Mouse (Mus musculus) heart, embryonic 11.5 days (tissue): ENCODE data around the gene Adprhl1. TPM values are rescaled to one million over a fixed set of nuclear protein-coding genes. Genes with fewer than 3 reads are reported as not detected.

Experiments
- ATAC-seq: fragments of 200-750 bp; cut with Nextera tagmentation; replicated peaks from 2 replicates; pipeline ENCODE4 v1.8.0; 2017; ENCODE audit warnings: moderate library complexity; ENCODE audit not compliant: insufficient number of reproducible peaks, low FRiP score, low TSS enrichment
- H3K27ac ChIP-seq: fragments of 300-500 bp; sonication (generic); 2 replicates; pipeline ENCODE4 v1.5.1; 2014; ENCODE audit warnings: mild to moderate bottlenecking, low read depth, low read length
- H3K27me3 ChIP-seq: fragments of 300-500 bp; sonication (generic); 2 replicates; pipeline ENCODE4 v1.6.1; 2014; ENCODE audit warnings: mild to moderate bottlenecking, low read length, mixed read lengths; ENCODE audit not compliant: control insufficient read depth, insufficient read depth
- H3K36me3 ChIP-seq: fragments of 300-500 bp; sonication (generic); 2 replicates; pipeline ENCODE4 v1.6.1; 2014; ENCODE audit warnings: mild to moderate bottlenecking, low read length, moderate library complexity, mixed read lengths; ENCODE audit not compliant: control insufficient read depth, insufficient read depth
- H3K4me1 ChIP-seq: fragments of 300-500 bp; sonication (generic); 2 replicates; pipeline ENCODE4 v1.6.1; 2014; ENCODE audit warnings: low read length; ENCODE audit not compliant: control insufficient read depth, insufficient read depth
- H3K4me2 ChIP-seq: fragments of 300-500 bp; sonication (generic); 2 replicates; pipeline ENCODE4 v1.6.1; 2014; ENCODE audit warnings: mild to moderate bottlenecking, moderate library complexity
- H3K4me3 ChIP-seq: fragments of 300-500 bp; sonication (generic); 2 replicates; pipeline ENCODE4 v1.5.1; 2014; ENCODE audit warnings: low read depth, low read length
- H3K9ac ChIP-seq: fragments of 300-500 bp; sonication (generic); 2 replicates; pipeline ENCODE4 v1.6.1; 2014; ENCODE audit warnings: mild to moderate bottlenecking, low read depth, low read length, moderate library complexity
- H3K9me3 ChIP-seq: fragments of 300-500 bp; sonication (generic); replicated peaks from 2 replicates; pipeline ENCODE4 v1.6.1; 2016; ENCODE audit warnings: low read length; ENCODE audit not compliant: control insufficient read depth
- WGBS: fragments of 180-500 bp; shearing (Covaris S2); extraction: QIAGEN DNeasy Blood & Tissue Kit; methylation state at CpG from one replicate; pipeline ENCODE4 v1.1.7; 2014; ENCODE audit not compliant: insufficient replicate concordance; 5-methylcytosine and 5-hydroxymethylcytosine counted together
- polyA plus RNA-seq: library from polyadenylated mRNA; unstranded; fragments of >200 nt; fragmentation: Nextera tagmentation; extraction: Ambion mirVana; gene quantifications from 2 replicates; pipeline ENCODE4 v1.2.1, GENCODE M21; 2014

Adprhl1 gene
- polyA plus RNA-seq, 1 experiment from 2014 or later, result 132 TPM

- H3K36me3 ChIP-seq, result peaks cover 16% of the 10 kb centered on the region
- H3K4me1 ChIP-seq, result peaks cover 26% of the 10 kb centered on the region
- H3K4me2 ChIP-seq, result no peak overlapping the region
- peak overlapping the region; percentile 84 for H3K27ac ChIP-seq
- H3K9ac ChIP-seq, result peak overlapping the region; percentile 49
- 56% methylated on average over 10 of the region's 10 CpGs for WGBS
- H3K27me3 ChIP-seq, result no peaks in the 10 kb centered on the region
- no peak overlapping the region for H3K4me3 ChIP-seq
- ATAC-seq, result peak; percentile 72
- H3K9me3 ChIP-seq, result no peaks in the 10 kb centered on the region
These were observed 10.7 kb downstream of the Adprhl1 start for GRCm38 (mm10) chr8:13242985-13243870.

GRCm38 (mm10) chr8:13240691-13241090, 13.3 kb downstream of the Adprhl1 start:
- H3K9ac ChIP-seq, result no peak overlapping the region
- WGBS, result 83% methylated on average over 7 of the region's 7 CpGs

GRCm38 (mm10) chr8:13240055-13240454, 13.9 kb downstream of the Adprhl1 start:
- Histone ChIP-seq H3K9ac (no peak overlapping the region), H3K4me3 (no peak overlapping the region), H3K36me3 (peaks cover 13% of the 10 kb centered on the region; the same call in 1 of the 2 replicates), H3K27me3 (no peaks in the 10 kb centered on the region), H3K4me1 (peaks cover 20% of the 10 kb centered on the region), H3K9me3 (no peaks in the 10 kb centered on the region), H3K27ac (no peak overlapping the region), H3K4me2 (no peak overlapping the region)
- 87% methylated on average over 9 of the region's 9 CpGs for WGBS
- no peak for ATAC-seq

More at GRCm38 (mm10) chr8:13240691-13241090, 13.3 kb downstream of the Adprhl1 start:
- peaks cover 26% of the 10 kb centered on the region for H3K4me1 ChIP-seq
- peaks cover 10% of the 10 kb centered on the region; the same call in 1 of the 2 replicates for H3K36me3 ChIP-seq
- ATAC-seq, result no peak
- no peak overlapping the region for H3K27ac ChIP-seq
- no peaks in the 10 kb centered on the region for H3K9me3 ChIP-seq
- H3K4me3 ChIP-seq, result no peak overlapping the region
- H3K27me3 ChIP-seq, result no peaks in the 10 kb centered on the region
- H3K4me2 ChIP-seq, result no peak overlapping the region

GRCm38 (mm10) chr8:13234803-13235202, 19.2 kb downstream of the Adprhl1 start:
- 85% methylated on average over 13 of the region's 13 CpGs for WGBS
- H3K27ac ChIP-seq, result no peak overlapping the region
- H3K9ac ChIP-seq, result no peak overlapping the region
- no peak overlapping the region for H3K4me3 ChIP-seq
- H3K4me2 ChIP-seq, result no peak overlapping the region
- ATAC-seq, result no peak
- peaks cover 7% of the 10 kb centered on the region for H3K4me1 ChIP-seq
- H3K9me3 ChIP-seq, result no peaks in the 10 kb centered on the region
- H3K36me3 ChIP-seq, result peaks cover 4% of the 10 kb centered on the region; the same call in 1 of the 2 replicates
- no peaks in the 10 kb centered on the region for H3K27me3 ChIP-seq

- Histone ChIP-seq H3K4me3 (no peak overlapping the region), H3K27ac (no peak overlapping the region), H3K9me3 (no peaks in the 10 kb centered on the region), H3K27me3 (no peaks in the 10 kb centered on the region; the same call in 1 of the 2 replicates), H3K4me1 (peaks cover 29% of the 10 kb centered on the region), H3K36me3 (peaks cover 3% of the 10 kb centered on the region; the same call in 1 of the 2 replicates), H3K9ac (no peak overlapping the region; the same call in 1 of the 2 replicates), H3K4me2 (no peak overlapping the region)
- ATAC-seq, result no peak
- WGBS, result 53% methylated on average over 4 of the region's 4 CpGs
These were observed 23.5 kb downstream of the Adprhl1 start for GRCm38 (mm10) chr8:13230471-13230870.

- Histone ChIP-seq H3K27me3 (no peaks in the 10 kb centered on the region; the same call in 1 of the 2 replicates), H3K4me2 (no peak overlapping the region), H3K9ac (no peak overlapping the region), H3K4me3 (no peak overlapping the region), H3K36me3 (no peaks in the 10 kb centered on the region; the same call in 1 of the 2 replicates), H3K27ac (peak overlapping the region; percentile 11), H3K4me1 (peaks cover 29% of the 10 kb centered on the region), H3K9me3 (no peaks in the 10 kb centered on the region)
- WGBS, result 72% methylated on average over 12 of the region's 12 CpGs
- ATAC-seq, result no peak
These were observed 24.2 kb downstream of the Adprhl1 start for GRCm38 (mm10) chr8:13229802-13230201.

- Histone ChIP-seq H3K4me3 (no peak overlapping the region), H3K9me3 (no peaks in the 10 kb centered on the region), H3K4me1 (peaks cover 29% of the 10 kb centered on the region), H3K4me2 (no peak overlapping the region), H3K36me3 (no peaks in the 10 kb centered on the region; the same call in 1 of the 2 replicates), H3K9ac (no peak overlapping the region), H3K27ac (peak overlapping the region; percentile 11), H3K27me3 (no peaks in the 10 kb centered on the region; the same call in 1 of the 2 replicates)
- ATAC-seq, result no peak
- 39% methylated on average over 9 of the region's 9 CpGs for WGBS
These were observed 24.9 kb downstream of the Adprhl1 start for GRCm38 (mm10) chr8:13228923-13229610.

GRCm38 (mm10) chr8:13227184-13227583, 26.8 kb downstream of the Adprhl1 start:
- peaks cover 29% of the 10 kb centered on the region for H3K4me1 ChIP-seq
- WGBS, result 54% methylated on average over 3 of the region's 3 CpGs
- 0 out of 2 replicates have a peak overlapping the region, but pooled peaks have one; percentile 1 for H3K9ac ChIP-seq
- H3K36me3 ChIP-seq, result no peaks in the 10 kb centered on the region; the same call in none of the 2 replicates
- H3K9me3 ChIP-seq, result no peaks in the 10 kb centered on the region
- H3K27me3 ChIP-seq, result no peaks in the 10 kb centered on the region; the same call in 1 of the 2 replicates
- ATAC-seq, result no peak
- no peak overlapping the region for H3K4me3 ChIP-seq
- H3K4me2 ChIP-seq, result 0 out of 2 replicates have a peak overlapping the region, but pooled peaks have one; percentile 20
- H3K27ac ChIP-seq, result peak overlapping the region; percentile 70; the same call in 1 of the 2 replicates
